Mouse (Mus musculus) kidney, embryonic 16.5 days (tissue): ENCODE data around the gene Ctnnb1. TPM values are rescaled to one million over a fixed set of nuclear protein-coding genes. Genes with fewer than 3 reads are reported as not detected.

Source experiments
- ATAC-seq: fragments of 200-750 bp; cut with Nextera tagmentation; 2 replicates; pipeline ENCODE4 v1.8.0; 2017; ENCODE audit warnings: moderate TSS enrichment; ENCODE audit not compliant: low FRiP score, low TSS enrichment
- H3K27ac ChIP-seq: fragments of 300-500 bp; sonication (generic); 2 replicates; pipeline ENCODE4 v1.5.1; 2014; ENCODE audit warnings: low read length
- H3K27me3 ChIP-seq: fragments of 300-500 bp; sonication (generic); 2 replicates; pipeline ENCODE4 v1.6.1; 2014; ENCODE audit warnings: low read length, control low read depth, mixed read lengths; ENCODE audit not compliant: insufficient read depth
- H3K36me3 ChIP-seq: fragments of 300-500 bp; sonication (generic); 2 replicates; pipeline ENCODE4 v1.6.1; 2014; ENCODE audit warnings: low read length, control low read depth, mixed read lengths; ENCODE audit not compliant: insufficient read depth
- H3K4me1 ChIP-seq: fragments of 300-500 bp; sonication (generic); 2 replicates; pipeline ENCODE4 v1.6.1; 2014; ENCODE audit warnings: low read length, control low read depth, mixed read lengths; ENCODE audit not compliant: insufficient read depth
- H3K4me2 ChIP-seq: fragments of 300-500 bp; sonication (generic); replicated peaks from 2 replicates; pipeline ENCODE4 v1.6.1; 2014; ENCODE audit warnings: low read depth, low read length
- H3K4me3 ChIP-seq: fragments of 300-500 bp; sonication (generic); 2 replicates; pipeline ENCODE4 v1.5.1; 2014; ENCODE audit warnings: mild to moderate bottlenecking, low read length
- H3K9ac ChIP-seq: fragments of 300-500 bp; sonication (generic); replicated peaks from 2 replicates; pipeline ENCODE4 v1.6.1; 2014; ENCODE audit warnings: low read length
- H3K9me3 ChIP-seq: fragments of 300-500 bp; sonication (generic); 2 replicates; pipeline ENCODE4 v1.6.1; 2016; ENCODE audit warnings: low read length, control low read depth
- WGBS: fragments of 180-500 bp; shearing (Covaris S2); extraction: QIAGEN DNeasy Blood & Tissue Kit; methylation state at CpG from one replicate; pipeline ENCODE4 v1.1.7; 2014; 5-methylcytosine and 5-hydroxymethylcytosine counted together
- polyA plus RNA-seq: library from polyadenylated mRNA; unstranded; fragments of >200 nt; fragmentation: Nextera tagmentation; extraction: Ambion mirVana; gene quantifications from 2 replicates; pipeline ENCODE4 v1.2.1, GENCODE M21; 2015

Gene Ctnnb1
- polyA plus RNA-seq, 1 experiment from 2014 or later, result 663 TPM

DNA sequence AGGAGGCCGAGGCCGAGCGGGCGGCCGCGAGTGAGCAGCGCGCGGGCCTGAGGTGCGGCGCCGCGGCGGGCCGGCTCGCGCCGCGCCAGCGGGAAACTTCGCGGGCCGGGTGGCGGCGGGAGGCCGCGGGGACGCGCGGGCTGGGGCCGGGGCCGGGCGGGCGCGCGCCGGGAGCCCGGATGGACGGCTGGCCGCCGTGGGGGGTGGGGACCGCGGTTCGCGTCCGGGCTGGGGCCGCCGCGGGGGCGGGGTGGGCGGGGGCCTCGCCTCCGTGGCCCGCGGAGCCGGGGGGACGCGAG lies 4.5 kb downstream of the Ctnnb1 start:
- WGBS, result 0% methylated on average over 14 of the region's 58 CpGs
- H3K9me3 ChIP-seq, result no peaks in the 10 kb centered on the region
- ATAC-seq, result no peak
- peaks cover 35% of the 10 kb centered on the region for H3K4me1 ChIP-seq
- H3K9ac ChIP-seq, result peak overlapping the region; percentile 98
- peak overlapping the region; percentile 96 for H3K27ac ChIP-seq
- H3K4me3 ChIP-seq, result peak overlapping the region; percentile 96
- H3K27me3 ChIP-seq, result no peaks in the 10 kb centered on the region
- no peaks in the 10 kb centered on the region for H3K36me3 ChIP-seq
- H3K4me2 ChIP-seq, result 0 out of 2 replicates have a peak overlapping the region, but pooled peaks have one; percentile 90

DNA sequence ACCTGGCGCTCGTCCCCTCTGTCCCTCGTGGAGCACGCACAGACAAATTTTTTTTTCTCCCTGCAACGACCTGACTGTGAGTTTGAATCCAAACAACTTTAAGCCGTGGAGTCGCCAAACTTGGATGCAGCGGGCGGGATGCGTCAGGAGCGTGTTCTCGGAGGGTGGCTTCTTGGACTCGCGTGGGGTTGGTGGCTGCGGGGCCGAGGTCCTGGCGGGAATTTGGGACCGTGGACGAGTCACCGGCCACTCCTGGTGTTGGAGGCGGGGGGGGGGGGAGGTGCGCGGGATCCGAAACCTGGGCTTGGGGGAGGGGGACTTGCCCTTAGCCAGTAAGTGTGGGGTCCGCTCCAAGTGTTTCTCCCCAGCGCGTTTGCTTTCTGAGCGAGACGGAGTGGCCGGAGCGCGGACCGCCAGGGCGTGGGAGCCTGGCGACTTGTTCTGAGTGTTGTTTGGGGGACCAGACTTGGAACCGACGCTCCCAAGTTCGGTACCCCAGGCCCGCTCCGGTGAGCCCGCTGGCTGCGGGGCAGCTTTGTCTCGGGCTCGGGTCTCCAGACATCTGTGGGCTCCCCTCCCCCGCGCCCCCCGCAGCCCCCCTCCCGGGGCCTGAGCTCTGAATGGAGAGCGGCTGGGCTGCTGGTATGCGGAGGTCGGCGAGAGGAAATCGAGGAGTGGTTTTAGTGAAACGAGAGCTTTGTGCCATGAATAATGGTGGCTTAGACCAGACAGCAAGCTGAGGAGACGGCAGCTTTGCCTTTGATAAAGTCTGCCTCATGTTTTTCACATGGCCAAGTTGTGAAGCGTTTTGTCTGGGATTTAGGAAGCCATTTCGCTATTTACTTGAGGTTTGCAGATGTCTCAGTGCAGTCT lies 5.1 kb downstream of the Ctnnb1 start:
- Histone ChIP-seq H3K36me3 (no peaks in the 10 kb centered on the region), H3K4me1 (peaks cover 38% of the 10 kb centered on the region), H3K4me2 (peak overlapping the region; percentile 90), H3K27me3 (no peaks in the 10 kb centered on the region), H3K9me3 (no peaks in the 10 kb centered on the region), H3K4me3 (peak overlapping the region; percentile 96), H3K9ac (peak overlapping the region; percentile 98), H3K27ac (peak overlapping the region; percentile 96)
- under 1% methylated on average over 57 of the region's 57 CpGs for WGBS
- ATAC-seq, result peak; percentile 40

DNA sequence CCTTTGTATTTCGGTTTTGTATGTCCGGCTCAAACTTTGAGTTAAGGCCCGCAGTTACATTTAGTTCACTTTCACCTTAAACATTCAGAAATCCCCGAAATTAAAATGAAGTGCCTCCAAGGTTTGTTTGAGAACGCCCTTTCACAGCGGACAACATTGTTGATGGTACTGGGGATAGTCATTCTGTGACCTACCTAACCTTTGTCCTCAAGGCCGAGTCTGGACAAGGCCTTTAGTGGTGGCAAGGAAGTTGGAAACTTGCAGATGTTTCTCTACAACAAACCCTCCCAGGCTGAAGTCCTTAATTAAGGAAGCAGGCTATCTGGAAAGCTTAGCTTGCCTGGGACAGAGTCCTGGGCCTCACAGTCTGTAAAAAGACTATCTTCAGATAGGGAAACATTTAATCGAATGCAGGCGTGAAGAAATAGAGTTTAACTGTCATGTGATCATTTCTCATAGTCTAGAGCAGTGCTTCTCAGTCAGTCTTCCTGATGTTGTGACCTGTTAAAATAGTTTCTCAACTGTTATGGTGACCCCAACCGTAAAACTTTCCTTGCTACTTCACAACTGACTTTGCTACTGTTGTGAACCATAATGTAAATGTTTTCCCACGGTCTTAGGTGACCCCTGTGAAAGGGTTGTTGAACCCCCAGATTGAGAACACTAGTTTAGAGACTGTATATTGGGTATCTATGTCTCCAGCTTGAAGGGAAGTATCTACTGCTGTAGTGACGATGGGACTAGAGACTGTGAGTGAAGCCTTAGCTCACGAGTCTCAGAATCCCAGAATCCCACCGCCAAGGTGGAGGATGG lies 6.0 kb downstream of the Ctnnb1 start:
- peaks cover 46% of the 10 kb centered on the region for H3K4me1 ChIP-seq
- H3K27ac ChIP-seq, result peak overlapping the region; percentile 96
- H3K4me3 ChIP-seq, result peak overlapping the region; percentile 96
- peak overlapping the region; percentile 98 for H3K9ac ChIP-seq
- ATAC-seq, result no peak
- no peaks in the 10 kb centered on the region for H3K9me3 ChIP-seq
- H3K27me3 ChIP-seq, result no peaks in the 10 kb centered on the region
- 4% methylated on average over 14 of the region's 14 CpGs for WGBS
- no peaks in the 10 kb centered on the region for H3K36me3 ChIP-seq
- H3K4me2 ChIP-seq, result peak overlapping the region; percentile 90

DNA sequence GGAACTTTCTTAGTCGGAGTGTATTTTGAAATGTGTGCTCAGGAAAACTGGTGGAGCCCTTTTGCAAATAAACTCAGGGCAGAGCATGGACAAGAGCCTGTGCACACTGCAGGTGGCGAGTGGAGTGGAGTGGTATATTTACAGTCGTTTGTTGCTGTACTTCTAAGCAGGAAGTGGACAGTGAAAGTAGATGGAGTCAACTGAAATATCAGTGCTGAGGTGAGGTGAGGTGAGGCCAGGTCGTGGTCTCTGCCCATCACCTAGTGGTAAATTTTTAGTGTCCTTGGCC lies 6.6 kb downstream of the Ctnnb1 start:
- Histone ChIP-seq H3K27me3 (no peaks in the 10 kb centered on the region), H3K36me3 (no peaks in the 10 kb centered on the region), H3K27ac (peak overlapping the region; percentile 96; the same call in 1 of the 2 replicates), H3K9ac (peak overlapping the region; percentile 98), H3K4me3 (peak overlapping the region; percentile 96), H3K4me2 (peak overlapping the region; percentile 90), H3K9me3 (no peaks in the 10 kb centered on the region), H3K4me1 (peaks cover 52% of the 10 kb centered on the region)
- no peak for ATAC-seq
- WGBS, result 6% methylated on average over 4 of the region's 4 CpGs

DNA sequence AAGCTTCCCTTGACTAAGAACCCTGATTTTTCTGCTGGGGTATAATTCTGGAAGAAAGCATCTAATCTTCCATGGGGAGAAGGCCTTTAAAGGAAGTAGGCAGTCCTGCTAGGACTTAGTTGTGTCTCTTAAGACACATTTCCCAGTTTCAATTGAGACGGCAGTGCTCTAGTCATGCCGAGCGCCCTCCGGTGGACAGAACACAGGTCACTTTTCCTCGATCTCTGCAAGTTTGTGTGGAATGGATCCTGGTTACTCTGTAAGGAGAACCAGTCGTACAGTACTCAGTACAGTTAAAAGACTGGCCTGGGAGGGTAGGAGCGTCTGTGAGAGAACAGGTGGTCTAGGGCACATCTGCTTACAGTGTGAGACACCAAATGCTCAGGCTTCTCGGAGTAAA lies 7.3 kb downstream of the Ctnnb1 start:
- Histone ChIP-seq H3K4me3 (peak overlapping the region; percentile 96), H3K4me2 (peak overlapping the region; percentile 90), H3K9me3 (no peaks in the 10 kb centered on the region), H3K9ac (peak overlapping the region; percentile 56), H3K36me3 (no peaks in the 10 kb centered on the region), H3K4me1 (peaks cover 59% of the 10 kb centered on the region), H3K27me3 (no peaks in the 10 kb centered on the region), H3K27ac (no peak overlapping the region)
- WGBS, result 12% methylated on average over 8 of the region's 8 CpGs
- no peak for ATAC-seq

DNA sequence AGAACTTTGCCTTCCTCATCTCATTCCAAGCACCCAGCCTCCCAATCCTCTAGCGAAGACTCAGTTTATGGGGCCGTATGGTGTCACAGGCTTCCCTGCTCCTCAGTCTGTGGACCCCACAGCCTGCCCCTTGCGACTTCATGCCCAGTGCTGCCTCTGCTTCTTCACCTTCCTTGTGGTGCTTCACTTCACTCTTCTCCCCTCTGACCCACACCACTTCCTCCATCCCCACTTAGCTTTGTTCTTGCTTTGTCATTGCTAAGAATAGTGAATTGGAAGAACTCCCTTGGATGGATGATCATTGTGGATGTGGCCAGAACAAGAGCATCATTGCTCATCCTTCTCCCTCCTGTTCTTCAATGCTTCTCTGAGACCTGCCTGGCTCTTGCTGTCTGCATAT lies 11.8 kb downstream of the Ctnnb1 start:
- no peak overlapping the region for H3K27ac ChIP-seq
- H3K27me3 ChIP-seq, result no peaks in the 10 kb centered on the region
- WGBS, result 83% methylated on average over 3 of the region's 3 CpGs
- no peaks in the 10 kb centered on the region for H3K36me3 ChIP-seq
- no peak overlapping the region for H3K4me3 ChIP-seq
- H3K4me2 ChIP-seq, result no peak overlapping the region
- no peak overlapping the region for H3K9ac ChIP-seq
- no peaks in the 10 kb centered on the region for H3K9me3 ChIP-seq
- H3K4me1 ChIP-seq, result peaks cover 60% of the 10 kb centered on the region
- ATAC-seq, result no peak

DNA sequence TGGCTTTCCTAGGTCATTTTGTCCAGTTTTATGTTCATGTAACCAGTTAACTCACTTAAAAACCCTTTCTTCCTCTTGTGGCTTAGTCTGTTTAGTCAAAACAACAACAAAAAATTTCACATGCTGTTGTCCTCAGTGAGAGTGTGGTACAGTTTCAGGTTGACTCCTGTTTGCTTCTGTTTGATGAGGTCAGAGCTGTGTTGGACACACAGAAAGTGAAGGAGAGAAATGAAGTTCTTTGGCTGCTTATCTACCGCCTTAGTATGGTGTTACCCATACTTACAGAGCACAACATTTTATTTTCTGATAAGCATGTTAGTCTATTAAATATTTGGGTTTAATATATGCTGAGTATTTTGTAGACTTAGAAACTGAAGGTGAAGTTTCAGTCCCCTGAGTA lies 14.7 kb downstream of the Ctnnb1 start:
- Histone ChIP-seq H3K27ac (no peak overlapping the region), H3K36me3 (no peaks in the 10 kb centered on the region), H3K4me1 (peaks cover 40% of the 10 kb centered on the region), H3K9ac (no peak overlapping the region), H3K4me2 (no peak overlapping the region), H3K27me3 (no peaks in the 10 kb centered on the region), H3K4me3 (no peak overlapping the region), H3K9me3 (no peaks in the 10 kb centered on the region)
- no peak for ATAC-seq
- WGBS, result 80% methylated on average over 1 of the region's 1 CpGs

DNA sequence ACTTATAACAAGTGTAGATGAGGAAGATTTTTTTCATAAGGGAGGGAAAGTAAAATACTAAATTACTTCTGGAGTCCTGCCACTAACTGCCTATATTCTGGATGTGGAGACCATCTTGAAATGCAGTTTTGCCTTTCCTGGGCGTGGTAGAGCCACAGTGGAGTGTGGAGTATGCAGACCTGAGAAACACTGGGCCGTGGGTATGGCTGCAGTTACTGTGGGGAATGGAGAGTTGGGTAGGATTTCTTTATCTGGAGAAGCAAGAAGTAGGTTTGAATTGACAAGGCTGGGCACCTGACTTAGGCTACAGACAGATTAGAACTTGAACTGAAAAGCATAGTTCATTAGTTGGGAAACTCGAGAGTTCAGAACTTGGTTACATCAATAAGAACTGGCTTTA lies 15.2 kb downstream of the Ctnnb1 start:
- peaks cover 36% of the 10 kb centered on the region for H3K4me1 ChIP-seq
- H3K4me3 ChIP-seq, result no peak overlapping the region
- no peaks in the 10 kb centered on the region for H3K9me3 ChIP-seq
- no peak for ATAC-seq
- H3K27ac ChIP-seq, result no peak overlapping the region
- H3K36me3 ChIP-seq, result no peaks in the 10 kb centered on the region
- no peak overlapping the region for H3K9ac ChIP-seq
- H3K27me3 ChIP-seq, result no peaks in the 10 kb centered on the region
- no peak overlapping the region for H3K4me2 ChIP-seq
- WGBS, result 68% methylated on average over 3 of the region's 3 CpGs

DNA sequence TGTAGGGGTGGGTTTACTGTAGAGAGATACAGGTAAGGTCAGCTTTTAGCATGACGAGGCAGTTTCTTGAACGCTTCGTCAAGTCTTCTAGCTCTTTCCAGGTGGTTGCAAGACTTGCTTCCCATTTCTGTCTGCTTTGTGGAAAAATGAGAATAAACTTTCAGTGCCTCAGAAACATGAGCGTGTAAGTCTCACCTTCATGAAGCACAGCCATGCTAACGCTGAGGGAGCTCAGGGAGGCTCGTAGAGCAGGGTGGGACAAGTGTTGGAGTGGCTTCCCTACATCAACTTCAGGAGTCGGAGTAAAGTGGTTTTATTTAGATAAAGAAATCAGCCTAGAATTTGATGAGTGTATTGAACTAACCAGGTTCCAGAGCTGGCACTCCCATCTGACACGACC lies 17.1 kb downstream of the Ctnnb1 start:
- WGBS, result 76% methylated on average over 8 of the region's 8 CpGs
- Histone ChIP-seq H3K27ac (no peak overlapping the region), H3K9me3 (no peaks in the 10 kb centered on the region), H3K9ac (no peak overlapping the region), H3K4me3 (no peak overlapping the region), H3K4me2 (no peak overlapping the region), H3K36me3 (peaks cover 12% of the 10 kb centered on the region), H3K4me1 (peaks cover 18% of the 10 kb centered on the region; the same call in 1 of the 2 replicates), H3K27me3 (no peaks in the 10 kb centered on the region)
- ATAC-seq, result no peak

DNA sequence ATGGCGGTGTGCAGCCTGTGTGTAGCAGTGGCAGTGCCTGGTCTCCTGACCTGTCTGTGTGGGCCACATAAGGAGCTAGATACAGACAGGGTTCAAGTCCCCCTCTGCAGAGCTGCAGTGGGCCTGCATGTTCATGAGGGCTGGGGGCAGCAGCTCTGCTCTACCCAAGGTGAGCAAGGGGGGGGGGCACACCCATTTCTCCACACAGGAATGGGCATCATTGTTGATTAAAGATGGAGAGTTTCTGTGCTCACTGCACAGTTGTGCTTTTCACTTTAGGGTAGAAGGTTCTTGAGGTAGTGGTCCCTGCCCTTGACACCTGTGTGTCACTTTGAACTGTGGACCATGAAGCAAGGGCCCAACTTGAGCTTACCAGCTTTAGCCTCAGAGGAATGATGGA lies 19.8 kb downstream of the Ctnnb1 start:
- Histone ChIP-seq H3K4me1 (peaks cover 10% of the 10 kb centered on the region; the same call in 1 of the 2 replicates), H3K4me2 (no peak overlapping the region), H3K27me3 (no peaks in the 10 kb centered on the region), H3K9me3 (no peaks in the 10 kb centered on the region), H3K36me3 (peaks cover 39% of the 10 kb centered on the region), H3K27ac (no peak overlapping the region), H3K9ac (no peak overlapping the region), H3K4me3 (no peak overlapping the region)
- no peak for ATAC-seq
- 100% methylated on average over 1 of the region's 1 CpGs for WGBS
